Mouse (Mus musculus): ENCODE data around the gene Ttyh2.

Gene Ttyh2

DNA sequence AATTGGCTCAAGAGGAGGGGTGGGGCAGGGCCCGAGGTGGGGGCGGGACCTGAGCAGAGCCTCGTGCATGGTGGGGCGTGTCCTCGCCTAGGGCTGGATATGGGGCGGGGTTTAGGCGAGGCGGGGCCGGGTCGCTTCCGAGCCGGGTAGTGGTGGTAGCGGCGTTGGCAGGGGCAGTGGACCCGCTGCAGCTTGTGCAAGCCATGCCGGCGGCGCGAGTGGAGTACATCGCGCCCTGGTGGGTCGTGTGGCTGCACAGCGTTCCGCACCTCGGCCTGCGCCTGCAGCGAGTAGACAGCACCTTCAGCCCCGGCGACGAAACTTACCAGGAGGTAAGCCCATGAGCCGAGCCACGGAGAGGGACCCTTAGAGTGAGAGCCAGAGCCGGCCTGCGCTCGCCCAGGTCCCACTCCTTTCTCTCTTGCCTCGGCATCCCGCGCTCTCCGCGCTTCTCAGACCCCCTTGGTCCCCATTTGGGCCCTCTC lies at the start of gene Ttyh2:
Ttyh2 (plus strand) TSS at position 91 of the 485 bp plus-strand sequence.
- DNase-seq = peak; percentile 91 to 93

DNA sequence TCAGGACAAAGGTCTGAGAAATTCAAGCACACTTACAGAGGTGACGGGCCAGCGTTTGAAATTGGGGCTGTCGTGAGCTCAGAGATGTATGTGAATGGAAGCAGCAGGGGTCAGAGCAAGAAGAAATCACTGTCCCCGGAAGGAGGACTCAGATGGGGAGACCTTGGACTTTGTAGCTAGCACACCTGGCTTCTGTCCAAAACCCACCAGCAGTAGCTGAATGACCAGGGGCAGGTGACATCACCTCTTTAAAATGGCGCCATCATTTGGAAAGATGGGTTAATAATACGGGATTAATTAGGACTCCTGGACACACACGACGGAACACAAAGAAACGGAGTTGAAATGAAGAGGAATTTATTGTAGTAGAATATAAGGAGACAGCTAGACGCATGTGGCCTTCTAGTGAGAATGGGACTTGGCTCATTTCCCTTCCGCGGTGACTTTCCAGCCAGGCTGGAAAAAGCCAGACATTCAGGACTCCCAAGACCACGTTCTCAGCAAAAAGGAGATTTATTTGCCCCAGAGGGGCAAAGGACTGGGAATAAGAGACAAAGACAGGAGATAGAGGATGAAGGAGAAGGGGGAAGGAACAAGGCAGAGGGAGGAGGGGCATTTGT lies 49.0 kb upstream of the Ttyh2 start:
- no peak for DNase-seq

DNA sequence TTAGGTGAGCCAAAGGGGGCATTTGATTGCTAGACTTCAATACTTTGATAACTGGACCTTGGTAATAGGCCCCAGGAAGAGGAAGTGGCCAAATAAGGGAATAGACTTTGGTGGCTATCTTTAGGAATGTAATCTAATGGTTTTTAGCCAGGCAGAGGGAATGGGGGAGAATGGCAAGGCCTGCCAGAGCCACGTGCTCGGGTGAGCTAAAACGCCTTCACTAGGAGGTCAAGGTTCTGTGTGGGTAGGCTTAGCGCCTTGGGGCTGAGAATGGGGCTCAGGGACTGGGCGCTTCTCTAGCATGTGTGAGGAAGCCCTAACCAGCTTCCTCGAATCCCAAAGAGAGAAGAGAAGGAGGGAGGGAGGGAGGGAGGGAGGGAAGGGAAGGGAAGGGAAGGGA lies 48.2 kb upstream of the Ttyh2 start:
- DNase-seq = no peak

DNA sequence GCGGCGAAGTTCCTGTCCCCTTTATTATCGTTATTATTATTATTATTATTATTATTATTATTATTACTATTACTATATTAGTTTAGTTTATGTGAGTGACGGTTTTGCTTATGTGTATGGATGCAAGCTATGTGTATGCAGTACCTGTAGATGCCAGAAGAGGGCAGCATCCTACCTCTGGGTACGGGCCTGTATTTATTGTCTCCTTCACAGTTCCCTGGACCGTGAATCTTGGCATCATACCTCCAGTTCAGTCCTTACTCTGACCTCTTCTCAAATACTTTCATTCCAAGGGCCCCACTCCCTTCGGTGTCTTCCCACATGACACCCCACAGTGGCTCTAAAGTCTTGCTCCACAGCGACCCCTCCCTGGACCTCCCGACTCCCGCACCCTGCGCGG lies 47.2 kb upstream of the Ttyh2 start:
- no peak for DNase-seq

DNA sequence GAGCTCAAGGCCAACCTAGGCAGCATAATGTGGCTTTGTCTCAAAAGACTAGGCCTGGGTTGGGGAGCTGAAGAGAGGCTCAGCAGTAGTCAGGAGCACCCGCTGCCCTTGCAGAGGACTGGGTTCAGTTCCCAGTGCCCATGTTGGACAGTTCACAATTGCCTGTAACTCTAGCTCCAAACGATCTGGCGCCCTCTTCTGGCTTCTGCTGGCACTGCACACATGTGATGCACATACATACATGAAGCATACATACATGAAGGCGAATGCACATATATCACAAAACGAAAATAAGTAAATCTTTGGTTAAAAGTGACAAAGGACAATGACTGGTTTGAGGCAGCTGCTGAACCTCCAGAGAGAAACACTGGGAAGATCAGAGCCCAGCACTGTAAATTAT lies 45.2 kb upstream of the Ttyh2 start:
- DNase-seq = no peak

DNA sequence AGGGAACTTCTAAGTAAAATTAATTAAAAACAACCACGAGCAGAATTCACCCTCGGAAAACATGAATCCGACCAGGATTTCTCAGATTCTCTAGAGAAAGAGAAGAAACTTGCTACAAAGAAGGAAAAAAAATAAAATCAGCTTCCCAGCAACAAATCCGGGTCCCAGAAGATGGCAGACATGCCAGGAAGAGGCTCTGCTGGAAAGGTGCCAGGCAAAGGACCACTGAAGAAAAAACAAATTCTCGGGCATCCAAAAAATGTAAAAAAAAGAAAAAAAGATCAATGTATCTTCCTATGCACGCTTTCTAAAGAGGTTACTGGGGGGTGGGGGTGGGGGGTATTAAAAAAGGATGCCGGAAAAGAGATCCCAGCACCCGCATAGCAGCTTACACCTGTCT lies 43.0 kb upstream of the Ttyh2 start:
- DNase-seq = no peak

DNA sequence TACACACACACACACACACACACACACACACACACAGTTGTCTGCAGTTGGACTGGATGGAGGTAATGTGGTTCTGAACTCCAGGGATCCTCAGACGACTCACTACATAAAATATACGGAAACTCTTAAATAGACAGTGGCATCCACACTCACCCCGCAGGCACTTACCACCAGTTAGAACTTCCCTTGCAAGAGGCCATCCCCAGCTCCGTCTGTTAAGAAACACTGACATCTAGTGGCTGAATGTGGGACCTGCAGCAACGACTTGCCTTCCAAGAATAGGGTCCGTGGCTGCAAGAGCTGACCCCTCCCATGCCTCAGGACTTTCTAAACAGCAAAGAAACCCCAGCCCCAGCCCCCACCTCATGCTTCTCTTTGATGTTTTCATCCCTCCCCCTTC lies 38.9 kb upstream of the Ttyh2 start:
- peak; percentile 68 to 85 for DNase-seq

DNA sequence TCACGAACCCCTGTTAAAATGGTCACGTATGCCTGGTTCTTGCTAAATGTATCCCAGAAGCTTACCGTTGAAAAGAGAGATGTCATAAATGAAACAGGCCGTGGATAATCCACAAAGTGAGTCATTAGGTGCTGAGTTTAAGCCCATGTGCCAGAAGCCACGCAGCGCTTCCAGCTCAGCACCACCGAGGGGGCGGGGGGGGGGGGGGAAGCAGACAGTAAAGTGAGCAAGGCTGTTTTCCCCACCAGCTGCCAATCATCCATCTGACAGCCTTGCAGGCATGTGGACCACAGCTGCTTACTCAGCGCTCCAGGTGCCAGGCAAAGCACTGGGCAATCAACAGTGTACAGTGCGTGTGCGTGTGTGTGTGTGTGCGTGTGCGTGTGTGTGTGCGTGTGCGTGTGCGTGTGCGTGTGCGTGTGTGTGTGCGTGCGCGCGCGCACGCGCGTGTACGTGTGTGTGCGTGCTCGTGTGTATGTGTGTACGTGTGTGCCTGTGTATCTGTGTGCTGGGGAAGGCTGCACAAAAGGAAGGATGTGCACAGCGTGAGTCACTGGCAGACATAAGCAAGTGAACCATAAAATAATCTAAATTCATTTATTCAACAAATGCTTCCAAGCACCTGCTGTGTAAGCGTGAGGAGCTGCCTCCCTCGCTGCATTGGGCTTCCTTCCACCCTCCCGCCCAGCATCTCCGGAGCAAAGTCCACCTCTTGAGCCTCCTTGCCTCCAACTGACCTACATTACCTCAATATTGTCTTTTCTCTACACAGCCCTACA lies 38.3 kb upstream of the Ttyh2 start:
- DNase-seq = no peak

DNA sequence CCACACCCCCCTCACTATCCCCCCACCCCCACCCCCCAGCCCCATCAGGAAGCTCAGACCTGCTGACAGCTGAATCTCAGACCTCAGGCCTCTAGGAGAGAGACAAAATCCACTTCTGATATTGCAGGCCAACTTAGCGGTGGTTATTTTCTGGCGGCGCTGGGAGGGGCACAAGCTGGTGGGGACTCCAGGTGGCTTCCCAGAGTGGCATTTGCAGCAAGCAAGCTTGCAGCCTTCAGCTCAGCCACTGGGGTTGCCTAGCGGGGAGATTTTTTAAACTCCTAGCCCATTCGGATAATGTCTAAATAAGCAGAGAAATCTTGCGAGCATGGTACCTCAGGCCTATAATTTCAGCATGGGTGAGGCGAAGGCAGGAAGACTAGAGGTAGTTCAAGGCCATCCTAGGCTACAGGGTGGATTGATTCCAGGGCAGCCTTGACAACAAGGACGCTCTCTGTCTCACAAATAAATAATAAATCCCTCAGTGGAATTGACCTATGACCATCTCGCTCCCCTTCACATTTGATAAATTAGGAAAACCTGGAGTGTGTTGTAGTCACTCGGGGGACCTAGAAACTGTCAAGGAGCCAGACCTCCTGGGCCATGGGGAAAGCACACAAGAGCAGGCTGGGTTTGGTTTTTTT lies 36.5 kb upstream of the Ttyh2 start:
- no peak for DNase-seq

DNA sequence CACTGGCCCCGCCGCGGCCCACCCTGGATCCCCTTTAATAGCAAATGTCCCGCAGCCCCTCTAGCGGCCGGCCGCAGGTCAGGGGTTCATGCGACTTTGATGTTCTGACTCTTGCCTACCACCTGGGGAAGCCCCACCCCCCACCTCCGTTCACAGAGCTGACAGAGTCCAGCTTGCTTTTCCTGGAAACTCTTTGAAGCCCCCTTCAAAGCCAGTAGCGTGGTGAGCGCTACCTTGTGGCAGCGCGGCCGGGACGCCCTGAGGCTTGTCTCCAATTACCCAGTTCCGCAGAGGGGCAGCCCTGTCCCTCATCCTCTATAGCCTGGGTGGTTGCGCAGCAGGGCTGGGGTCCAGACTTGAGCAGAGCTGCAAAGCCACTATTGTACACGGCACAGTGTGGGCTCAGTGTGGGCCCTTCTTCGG lies 35.5 kb upstream of the Ttyh2 start:
- DNase-seq = no peak

DNA sequence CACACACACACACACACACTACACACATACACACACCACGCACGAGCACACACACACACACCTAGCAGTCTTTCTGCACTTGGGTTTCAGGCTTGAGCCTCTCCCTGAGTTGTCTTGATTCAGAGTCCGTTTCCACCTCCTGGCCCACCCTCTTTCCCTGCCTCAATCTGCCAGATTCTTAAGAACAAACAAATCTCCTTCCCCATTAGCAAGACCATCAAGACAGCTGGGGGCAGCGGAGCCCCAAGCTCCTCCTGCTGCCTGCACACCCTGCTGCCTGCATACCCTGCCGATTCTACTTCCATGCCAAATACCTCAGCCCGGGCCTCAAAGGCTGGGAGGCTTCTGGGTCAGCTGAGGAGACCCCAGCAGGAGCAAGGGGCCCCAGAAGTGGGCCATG lies 34.6 kb upstream of the Ttyh2 start:
- no peak for DNase-seq

DNA sequence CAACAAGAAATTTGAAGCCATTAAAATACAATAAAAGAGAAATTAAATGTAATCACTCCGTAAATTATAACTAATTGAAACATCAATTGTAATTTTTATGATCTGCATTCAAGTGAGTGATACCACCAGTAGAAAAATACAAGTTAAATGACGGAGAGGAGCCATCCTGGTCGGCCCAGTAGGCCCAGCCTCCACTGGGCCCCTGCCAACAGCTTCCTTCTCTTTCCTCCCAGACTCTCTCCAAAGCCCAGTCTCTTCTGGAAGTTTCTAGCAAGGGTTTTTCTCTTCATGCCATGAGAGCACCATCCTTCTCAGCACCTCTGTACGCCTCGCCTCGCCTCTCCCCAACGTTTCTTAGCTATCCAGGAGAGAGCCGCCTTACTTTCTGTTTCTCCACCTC lies 34.1 kb upstream of the Ttyh2 start:
- no peak for DNase-seq

DNA sequence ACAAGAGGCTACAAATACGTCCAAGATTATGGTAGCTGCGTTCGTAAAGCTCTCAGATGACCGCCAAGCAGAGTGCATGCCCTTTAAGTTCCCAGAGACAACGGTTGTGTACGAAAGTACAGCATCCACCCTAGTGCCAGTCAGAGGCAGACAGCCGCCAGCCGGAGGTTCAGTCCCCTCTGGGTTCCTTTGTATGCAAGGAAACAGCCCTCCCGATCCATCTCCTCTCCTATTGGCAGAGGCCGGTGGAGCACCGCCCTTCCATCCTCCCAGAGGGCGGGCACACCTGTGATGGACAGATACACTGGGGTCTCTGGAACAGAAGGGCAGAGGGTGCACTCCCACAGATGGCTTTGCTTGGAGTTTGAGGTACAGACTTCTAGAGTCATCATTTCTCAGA lies 33.0 kb upstream of the Ttyh2 start:
- no peak for DNase-seq

DNA sequence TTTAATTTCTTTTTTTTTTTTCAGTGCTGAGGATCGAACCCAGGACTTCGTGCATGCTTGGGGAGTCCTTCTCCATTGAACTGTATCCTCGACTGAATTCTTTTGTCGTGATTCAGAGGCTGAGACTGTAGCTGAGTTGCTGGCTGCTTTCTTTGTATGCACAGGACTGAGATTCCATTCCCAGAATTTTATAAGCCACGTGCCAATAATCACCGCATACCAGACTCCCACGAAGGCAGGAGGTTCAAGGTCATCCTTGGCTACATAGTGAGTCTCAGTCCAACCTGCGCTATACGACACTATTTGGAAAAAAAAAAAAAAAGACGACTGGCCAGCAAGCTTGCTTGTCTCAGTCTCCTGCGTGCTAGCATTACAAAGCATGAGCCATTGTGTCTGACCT lies 32.3 kb upstream of the Ttyh2 start:
- DNase-seq = no peak

DNA sequence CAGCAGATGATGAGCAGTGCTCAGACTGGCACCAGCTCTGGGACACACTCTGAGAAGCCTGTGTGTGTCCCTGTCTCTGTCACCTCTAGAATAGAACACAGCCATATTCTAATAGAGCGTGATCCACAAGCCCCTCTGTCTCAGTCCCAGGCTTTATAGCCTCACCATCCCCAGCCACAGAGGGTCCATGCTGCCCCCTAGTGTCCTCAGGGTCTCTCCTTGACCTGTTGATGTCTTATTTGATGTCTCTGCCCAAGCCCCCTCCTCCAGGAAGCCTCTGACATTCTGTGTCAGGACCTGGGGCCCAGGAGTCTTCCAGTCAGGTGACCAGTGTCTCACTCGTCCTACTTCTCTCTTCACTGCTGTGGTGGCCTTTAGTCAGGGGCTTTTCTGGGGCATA lies 31.1 kb upstream of the Ttyh2 start:
- DNase-seq = no peak

DNA sequence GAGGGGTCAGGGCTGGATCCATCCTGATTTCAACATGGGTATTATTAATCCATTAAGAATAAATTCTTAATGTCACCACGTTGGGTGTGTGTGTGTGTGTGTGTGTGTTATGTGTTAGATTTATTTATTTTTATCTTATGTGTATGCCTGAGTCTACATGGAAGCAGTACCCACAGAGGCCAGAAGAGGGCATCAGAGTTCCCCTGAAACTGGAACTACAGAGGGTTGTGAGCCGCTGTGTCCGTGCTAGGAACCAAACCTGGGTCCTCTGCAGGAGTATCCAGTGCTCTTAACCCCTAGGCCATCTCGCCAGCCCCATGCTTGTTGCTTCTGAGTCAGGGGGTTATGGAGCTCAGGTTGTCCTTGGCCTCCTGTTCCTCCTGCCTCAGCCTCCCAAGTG lies 25.7 kb upstream of the Ttyh2 start:
- no peak for DNase-seq

DNA sequence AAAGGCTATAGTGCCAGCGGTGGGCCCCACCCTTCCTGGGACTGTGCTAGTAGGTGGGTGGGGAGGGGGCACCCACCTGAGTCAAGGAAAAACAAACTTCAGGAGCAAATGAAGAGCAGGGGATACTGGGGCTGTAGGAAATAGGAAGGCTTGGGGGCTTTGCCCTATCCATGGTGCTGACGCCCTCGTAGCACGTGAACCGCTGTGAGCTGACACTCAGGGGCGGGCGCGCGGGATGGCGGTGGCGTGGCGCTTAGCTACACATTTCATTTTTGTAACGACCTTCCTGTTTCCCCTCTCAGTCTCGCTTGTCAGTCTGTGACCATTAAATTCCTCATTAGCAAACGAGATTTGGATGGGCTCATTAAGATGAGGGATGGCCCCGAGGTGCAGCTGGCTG lies 22.7 kb upstream of the Ttyh2 start:
- DNase-seq = no peak

DNA sequence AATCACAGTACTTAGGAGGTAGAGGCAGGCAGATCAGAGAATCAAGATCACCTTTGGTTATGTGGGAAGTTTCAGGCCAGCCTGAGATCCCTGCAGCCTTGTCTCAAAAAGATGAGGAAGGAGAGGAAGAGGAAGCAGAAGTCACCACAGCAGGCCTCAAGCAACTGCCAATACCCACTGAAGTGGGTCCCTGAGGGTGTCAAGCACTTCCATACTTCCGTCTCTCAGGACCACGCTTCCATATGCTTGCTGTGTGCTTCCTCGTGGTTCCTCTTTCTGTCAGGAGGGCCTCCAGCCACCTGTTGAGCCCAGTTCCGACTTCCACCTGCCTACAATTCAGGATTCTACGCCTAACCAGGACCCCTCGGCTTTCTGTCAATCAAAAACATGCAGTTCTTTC lies 21.6 kb upstream of the Ttyh2 start:
- no peak for DNase-seq

DNA sequence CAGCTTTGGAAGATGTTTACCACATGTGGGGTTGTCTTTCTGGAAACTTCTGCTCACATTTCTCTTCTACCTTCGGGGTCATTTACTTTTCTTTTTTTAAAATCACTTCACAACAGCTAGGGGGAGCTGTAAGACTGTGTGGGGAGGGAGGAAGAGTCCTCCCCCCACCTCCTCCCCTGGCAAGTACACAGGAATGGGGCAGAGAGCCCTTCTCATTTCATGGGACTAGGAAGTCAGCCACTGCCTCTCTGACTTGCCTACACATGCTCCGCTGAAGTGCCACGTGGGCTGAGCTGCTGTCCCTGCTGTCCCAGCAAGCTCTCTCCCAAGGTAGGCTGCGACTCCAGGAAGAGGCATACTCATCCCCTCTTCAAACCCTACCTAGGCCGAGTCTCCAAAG lies 20.7 kb upstream of the Ttyh2 start:
- no peak for DNase-seq

DNA sequence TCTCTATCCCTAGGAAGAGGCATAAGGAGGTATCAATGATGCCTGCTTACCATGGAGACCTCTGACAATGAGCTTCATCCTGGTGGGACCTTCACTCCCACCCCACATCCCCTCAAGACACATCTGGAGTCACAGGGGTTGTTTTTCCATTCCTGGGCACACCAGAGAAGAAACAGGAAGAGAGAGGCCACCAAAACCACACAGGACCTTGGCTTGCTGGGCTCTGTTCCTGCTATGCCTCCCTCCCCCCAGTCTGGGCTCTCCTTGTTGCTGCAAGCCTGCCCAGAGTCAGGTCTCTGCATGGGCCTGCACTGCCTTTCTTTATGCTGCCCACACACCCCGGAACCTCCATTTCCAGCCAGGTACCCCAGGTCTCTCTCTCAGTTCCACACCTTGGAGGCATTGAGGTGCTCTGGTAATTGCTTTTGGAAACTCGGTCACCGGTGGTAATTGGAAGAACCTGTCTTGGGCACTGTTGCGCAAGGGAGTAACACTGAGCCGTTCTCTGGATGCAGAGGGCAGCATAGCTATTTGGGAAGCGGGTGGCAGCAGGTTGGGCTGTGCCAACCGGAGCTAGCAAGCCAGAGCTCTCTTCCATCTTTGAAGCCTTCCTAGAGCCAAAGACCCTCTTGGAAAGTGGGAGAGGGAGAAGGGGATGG lies 19.8 kb upstream of the Ttyh2 start:
- DNase-seq = no peak

DNA sequence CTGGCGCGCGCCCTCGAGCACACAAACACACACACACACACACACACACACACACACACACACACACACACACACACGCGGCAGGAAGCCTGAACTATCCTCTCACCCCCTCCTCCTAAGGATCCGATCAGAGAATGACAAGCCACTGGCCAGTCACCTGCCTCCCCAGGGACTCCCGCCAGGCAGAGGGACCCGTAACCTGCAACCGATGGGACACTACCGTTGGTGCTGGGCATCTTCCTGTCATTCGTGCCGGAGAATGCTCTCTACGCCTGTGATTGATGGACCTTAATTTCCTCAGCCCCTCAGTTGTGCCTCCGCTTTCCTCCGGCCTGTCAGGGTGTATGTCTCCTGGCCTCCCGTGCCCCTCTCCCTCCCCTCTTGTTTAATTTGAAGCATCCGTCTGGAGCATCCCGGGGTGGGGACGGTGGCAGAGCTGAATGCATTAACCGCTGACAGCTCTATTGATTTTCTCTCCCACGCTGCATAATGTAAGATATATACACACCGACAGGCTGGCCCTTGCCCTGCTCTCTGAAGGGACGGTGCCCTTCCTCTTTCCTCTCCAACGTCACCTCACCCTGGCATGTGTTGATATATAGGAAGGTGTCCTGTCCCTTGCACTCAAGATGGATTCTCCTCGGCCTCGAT lies 18.1 kb upstream of the Ttyh2 start:
- DNase-seq = no peak

DNA sequence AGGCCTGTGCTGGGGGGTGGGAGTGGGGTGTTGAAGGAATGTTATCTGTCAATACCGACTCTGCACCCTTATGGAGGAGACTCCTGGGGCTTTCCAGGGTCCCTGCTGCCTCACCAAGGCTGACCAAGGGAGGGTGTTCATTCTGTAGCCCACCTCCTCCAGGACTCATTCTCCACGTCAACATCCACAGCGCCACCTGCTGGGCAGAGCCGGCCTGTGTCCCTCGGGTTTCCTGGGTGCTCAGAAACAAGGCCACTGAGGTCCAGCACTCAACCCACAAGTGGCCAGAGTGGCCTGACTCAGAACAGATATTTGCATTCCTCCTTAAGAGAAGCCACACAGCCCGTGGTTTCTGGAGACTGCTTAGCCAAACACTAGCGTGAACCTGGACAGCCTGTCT lies 17.5 kb upstream of the Ttyh2 start:
- peak; percentile 68 to 77 for DNase-seq

DNA sequence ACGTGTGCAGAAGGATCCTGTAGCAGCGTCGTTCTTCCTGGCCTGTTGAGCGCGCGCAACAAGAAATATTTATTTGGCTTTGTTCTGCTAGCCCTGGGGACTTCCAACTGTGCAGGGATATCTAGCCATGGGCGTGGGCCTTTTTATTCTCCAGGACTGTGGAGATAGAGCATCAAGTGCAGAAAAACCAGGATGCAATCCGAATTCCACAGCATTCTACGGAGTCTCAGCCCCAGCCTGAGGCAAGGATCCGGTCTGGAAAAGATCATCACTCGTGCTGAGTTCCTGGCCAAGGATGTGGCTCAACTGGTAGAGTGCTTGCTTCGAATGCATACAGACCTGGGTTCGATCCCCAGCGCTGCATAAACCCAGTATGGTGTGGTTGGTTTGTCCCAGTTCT lies 13.1 kb upstream of the Ttyh2 start:
- DNase-seq = no peak
